Mouse (Mus musculus) urinary bladder, postnatal 36 days (tissue): ENCODE data around the gene Gm26602.
A peak's percentile ranks its signal among the peaks of the same experiment; 100 is the strongest.

Experiments
- DNase-seq, 2 experiments: peaks; one replicate each; pipeline ENCODE4 v3.0.0; 2022; ENCODE audit warnings: low spot score in 2 of 2, mixed read lengths in 1 of 2

Gm26602 gene

GRCm38 (mm10) chr10:79916808-79917531 is 6.3 kb downstream of the Gm26602 start, which contains the start of gene Kiss1r:
TSS of gene Kiss1r (plus strand) at chr10:79916971.
- peak; percentile 89 to 90 for DNase-seq

- no peak for DNase-seq
Observed at GRCm38 (mm10) chr10:79917532-79918100, 7.0 kb downstream of the Gm26602 start.

- no peak for DNase-seq
Observed at GRCm38 (mm10) chr10:79918231-79919078, 7.8 kb downstream of the Gm26602 start.

DNA sequence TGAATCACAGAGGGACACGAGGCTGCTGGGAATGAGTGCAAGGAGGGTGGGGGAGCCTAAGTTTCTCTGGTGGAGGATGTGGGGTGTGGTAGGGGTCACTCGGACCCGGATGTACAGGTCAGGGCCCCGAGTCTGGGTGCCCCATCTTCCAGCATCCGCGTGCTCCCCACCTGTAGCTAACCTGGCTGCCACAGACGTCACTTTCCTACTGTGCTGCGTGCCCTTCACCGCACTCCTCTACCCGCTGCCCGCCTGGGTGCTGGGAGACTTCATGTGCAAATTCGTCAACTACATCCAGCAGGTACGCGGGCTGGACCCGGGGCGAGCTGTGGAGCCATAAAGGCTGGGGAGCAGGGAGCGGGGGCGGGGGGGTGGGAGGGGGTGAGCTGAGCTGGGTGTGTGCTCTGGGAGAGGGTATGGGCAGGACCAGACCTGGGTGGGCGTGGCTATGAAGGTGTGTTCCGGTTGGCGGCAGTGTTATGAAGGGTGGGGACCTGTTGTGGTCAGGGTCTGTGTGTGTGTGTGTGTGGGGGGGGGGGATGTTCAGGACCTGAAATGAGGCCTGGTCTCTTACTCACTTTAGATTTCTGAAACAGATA is 8.7 kb downstream of the Gm26602 start:
- DNase-seq, result no peak

DNA sequence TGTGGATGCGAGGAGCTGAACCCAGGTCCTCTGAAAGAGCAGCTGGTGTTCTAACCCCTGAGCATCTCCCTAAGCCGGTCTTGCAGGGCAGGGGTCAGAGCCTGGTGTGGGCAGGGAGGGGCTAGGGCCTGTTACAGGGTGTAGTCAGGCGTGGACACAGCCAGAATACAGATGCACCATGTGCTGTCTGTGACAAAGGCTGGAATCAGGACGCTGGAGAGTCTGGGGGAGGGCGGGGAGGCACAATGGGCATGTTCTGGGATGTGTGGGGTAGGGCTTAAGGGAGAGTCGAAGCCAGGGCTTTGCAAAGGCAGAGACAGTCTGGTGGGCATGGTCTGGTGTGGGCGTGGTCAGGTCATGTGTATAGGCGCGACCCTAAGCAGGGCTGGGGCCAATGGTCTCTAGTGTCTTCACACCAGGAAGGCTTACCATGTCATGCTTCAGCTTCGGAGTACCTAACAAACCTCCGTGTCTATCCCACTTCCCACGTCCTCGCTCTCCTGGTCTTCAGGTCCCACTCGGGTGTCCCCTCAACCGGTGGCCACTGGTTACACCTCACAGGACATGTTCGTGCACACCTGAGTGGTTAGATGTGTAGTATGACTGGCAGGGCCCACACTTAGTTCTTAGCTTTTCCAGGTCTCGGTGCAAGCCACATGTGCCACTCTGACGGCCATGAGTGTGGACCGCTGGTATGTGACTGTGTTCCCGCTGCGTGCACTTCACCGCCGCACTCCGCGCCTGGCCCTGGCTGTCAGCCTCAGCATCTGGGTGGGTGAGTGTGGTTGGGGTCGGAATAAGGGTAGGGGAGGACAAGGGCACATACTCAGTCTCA is 9.6 kb downstream of the Gm26602 start:
- DNase-seq, result no peak

DNA sequence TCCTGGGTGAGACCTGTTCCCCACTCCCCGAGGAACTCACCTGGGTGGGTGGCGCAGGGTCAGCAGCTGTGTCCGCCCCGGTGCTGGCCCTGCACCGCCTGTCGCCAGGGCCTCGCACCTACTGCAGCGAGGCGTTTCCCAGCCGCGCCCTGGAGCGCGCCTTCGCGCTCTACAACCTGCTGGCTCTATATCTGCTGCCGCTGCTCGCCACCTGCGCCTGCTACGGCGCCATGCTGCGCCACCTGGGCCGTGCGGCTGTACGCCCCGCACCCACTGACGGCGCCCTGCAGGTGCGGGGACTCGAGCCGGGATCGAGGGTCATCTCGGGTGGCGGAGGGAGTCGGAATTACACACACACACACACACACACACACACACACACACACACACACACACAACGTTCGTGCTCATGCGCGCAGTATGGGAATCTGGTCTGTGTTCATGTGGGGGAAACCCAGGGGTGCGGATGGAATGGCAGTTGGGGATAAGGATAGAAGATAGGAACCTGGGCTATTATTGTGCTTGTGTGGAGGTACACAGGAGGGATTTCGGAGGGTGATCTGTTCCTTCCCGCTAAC is 10.4 kb downstream of the Gm26602 start, which contains the start of gene R3hdm4:
Gene R3hdm4 (minus strand): TSS at position 251 of the 578 bp plus-strand sequence.
- no peak for DNase-seq

DNA sequence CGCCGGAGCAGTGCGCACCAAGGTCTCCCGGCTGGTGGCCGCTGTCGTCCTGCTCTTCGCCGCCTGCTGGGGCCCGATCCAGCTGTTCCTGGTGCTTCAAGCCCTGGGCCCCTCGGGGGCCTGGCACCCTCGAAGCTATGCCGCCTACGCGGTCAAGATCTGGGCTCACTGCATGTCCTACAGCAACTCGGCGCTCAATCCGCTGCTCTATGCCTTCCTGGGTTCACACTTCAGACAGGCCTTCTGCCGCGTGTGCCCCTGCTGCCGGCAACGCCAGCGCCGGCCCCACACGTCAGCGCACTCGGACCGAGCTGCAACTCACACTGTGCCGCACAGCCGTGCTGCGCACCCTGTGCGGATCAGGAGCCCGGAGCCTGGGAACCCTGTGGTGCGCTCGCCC is 10.9 kb downstream of the Gm26602 start:
- no peak for DNase-seq

DNA sequence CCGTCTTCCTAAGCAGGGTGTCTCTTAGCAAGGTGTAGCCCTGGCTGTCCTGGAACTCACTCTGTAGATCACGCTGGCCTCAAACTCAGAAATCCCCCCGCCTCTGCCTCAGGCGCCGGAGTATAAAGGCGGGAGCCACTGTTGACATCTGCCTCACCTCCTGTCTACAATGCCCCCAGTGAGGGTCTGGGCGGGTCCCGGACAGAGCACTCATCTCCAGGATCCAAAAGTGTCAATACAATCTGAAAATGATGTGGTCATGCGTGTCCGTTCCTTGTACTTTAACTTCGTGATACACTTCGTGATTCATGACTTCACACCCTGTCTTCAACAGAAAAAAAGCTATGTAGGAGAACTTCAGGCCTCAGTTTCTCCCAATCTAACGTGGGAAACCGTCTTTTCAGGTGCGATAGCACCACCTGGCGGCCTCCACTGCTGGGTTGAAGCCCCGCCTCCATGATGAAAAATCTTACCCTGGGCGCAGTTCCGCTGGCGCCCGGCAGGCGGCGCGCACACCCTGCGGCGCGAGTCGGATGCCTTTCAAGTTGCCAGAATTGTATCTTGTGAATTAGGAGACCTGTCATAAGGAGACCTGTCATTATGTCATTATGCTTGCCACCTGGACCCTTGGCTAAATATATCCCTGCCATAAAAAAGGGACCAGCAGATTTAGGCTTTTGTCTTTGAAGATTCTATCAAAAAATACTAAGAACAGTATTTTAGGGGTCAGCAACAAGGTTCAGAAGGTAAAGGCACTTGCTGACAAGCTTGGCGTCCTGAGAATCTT is 14.5 kb downstream of the Gm26602 start:
- DNase-seq, result peak; percentile 91 to 93

- DNase-seq, result no peak
Observed at GRCm38 (mm10) chr10:79925785-79926490, 15.3 kb downstream of the Gm26602 start.

DNA sequence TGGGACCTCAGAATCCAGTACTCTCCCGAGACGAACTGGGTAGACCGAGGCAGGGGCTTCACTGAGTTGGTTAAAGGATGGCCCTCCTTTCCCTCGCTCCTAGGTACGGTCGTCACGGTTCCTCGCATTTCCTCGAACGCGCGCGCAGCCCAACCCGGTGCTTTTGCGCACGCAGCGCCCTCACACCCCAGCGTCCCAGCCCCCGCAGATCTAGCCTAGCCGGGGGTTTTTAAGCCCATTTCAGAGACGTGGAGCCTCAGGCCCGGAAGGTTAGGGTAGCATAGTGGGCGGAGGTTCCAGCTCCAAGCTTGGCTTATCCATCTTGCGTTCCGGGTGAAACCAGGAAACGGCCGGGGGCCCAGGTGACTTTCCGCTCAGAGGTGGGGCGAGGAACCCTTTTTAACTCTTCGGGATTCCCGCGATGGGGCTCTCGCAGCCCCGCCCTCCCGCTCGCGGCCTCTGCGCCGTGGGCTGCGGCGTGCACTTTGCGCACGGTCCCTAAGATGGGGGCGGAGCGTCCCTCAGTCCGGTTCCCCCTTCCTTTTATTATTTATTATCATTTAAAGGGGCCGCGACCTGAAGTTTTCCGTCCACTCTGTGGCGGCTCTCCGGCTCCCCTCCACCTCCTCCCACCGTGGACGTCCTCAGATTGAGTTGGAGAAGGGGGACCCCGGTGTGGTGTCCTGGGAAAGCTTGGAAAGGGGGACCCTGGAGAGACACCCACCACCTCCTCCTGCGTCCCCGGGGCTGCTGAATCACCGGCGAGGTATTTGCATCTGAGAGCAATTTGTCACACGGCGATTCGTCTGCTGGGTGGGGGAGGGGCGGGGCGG is 16.1 kb downstream of the Gm26602 start, which contains the start of gene Arid3a:
Gene Arid3a (plus strand): TSS at position 553 of the 833 bp plus-strand sequence.
- DNase-seq, result peak; percentile 83 to 90

- peak in 1 of 2 experiments; percentile 52 for DNase-seq
Observed at GRCm38 (mm10) chr10:79927324-79928029, 16.8 kb downstream of the Gm26602 start.

- no peak for DNase-seq
Observed at GRCm38 (mm10) chr10:79928030-79928694, 17.5 kb downstream of the Gm26602 start.

DNA sequence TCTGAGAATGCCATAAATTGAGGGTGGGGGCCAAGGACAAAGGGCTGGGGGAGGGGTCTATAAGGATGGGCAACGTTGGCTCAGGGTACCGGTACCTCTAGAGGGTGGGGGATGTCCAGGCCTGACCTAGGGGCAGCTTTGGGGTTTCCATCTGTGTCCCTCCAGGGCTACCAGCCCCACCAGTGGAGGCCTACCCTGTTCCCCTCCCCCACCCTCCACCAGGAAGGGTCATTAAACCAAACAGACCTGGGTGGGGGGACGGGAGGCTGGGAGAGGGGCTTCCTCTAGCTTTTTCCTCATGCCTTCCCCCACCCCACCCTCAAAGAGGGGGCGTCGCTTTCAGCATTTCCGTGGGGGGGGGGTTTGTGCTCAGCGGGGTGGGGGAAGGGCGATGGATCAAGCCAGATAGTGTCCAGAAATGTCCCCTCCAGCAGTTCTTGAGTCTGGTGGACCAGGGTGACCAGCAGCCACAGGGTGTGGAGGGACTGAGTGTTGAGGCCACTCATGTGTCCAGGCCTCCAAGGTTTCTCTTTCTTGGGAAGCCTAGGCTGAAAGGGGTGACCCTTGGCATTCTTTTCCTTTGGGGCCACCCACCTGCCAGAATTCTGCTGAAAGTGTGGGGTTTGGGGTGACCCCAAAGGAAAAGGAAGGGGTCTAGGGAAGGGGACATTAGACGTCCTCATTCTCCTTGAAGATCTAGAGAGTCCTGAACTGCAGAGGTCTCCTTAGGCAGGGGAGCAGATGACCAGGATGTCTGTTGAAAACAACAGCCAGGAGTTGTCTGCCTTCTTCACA is 18.4 kb downstream of the Gm26602 start:
- no peak for DNase-seq

GRCm38 (mm10) chr10:79929967-79930825 is 19.5 kb downstream of the Gm26602 start:
- DNase-seq, result no peak

GRCm38 (mm10) chr10:79930826-79931186 is 20.1 kb downstream of the Gm26602 start:
- no peak for DNase-seq
